Mouse (Mus musculus): ENCODE results near the gene Hdac10. TPM values are rescaled to one million over a fixed set of nuclear protein-coding genes. Genes with fewer than 3 reads are reported as not detected.

The Hdac10 gene
- polyA plus RNA-seq, 1 experiment from 2014 or later, result 27.6 TPM

DNA sequence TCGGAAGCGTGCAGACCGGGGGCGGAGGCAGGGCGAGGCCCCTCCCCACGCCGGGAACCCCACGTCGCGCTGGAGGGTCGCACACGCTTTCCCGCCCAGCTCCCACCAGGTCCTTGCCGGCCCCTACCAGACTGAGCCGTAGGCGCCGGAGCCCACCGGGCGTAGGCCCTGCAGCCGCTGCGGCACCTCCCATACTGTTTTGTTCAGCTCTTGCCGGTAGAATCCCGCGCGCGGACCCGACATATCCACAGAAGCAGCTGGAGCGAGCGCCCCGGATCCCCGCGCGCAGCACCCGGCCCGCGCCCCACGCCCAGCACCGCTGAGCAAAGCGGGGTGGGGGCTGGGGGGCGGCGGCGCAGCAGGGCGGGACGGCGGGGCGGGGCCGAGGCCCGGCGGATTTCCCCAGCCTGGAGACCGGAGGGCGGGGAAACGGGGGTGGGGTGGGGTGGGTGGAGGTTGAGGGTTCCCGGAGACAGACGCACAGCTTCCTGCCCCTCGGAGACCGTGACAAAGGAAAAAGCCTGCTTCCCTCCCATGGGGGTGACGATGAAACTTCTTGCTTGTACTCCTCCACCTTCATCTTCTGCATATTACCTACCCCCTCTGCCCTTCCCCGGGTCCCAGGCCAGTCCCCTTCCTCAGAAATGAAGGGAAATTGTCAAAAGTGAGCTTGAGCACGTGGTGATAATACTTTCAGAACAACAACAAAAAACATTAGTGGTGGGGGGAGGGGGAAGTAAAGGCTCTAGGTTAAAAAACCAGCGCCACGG is 21.0 kb upstream of the Hdac10 start, which contains the start of gene Mapk11:
TSS of gene Mapk11 (minus strand) at position 358 of the 770 bp plus-strand sequence.
- peaks cover 44% of the 10 kb centered on the region for H3K27me3 ChIP-seq (replicated peaks; ENCODE audit: control insufficient read depth, insufficient read depth, low read length)
- peak within 1 kb of the TSS; percentile 76 for H3K9ac ChIP-seq (ENCODE audit: low read depth, low read length)
- peaks cover 17% of the 10 kb centered on the region for H3K4me1 ChIP-seq (ENCODE audit: control insufficient read depth, insufficient read depth, low read length)
- no peaks in the 10 kb centered on the region for H3K36me3 ChIP-seq (ENCODE audit: control insufficient read depth, insufficient read depth, low read length)
- ATAC-seq, result peak; percentile 48
- WGBS, result under 1% methylated on average over 45 of the region's 61 CpGs
- H3K4me2 ChIP-seq (ENCODE audit: low read depth, low read length), result peak within 1 kb of the TSS; percentile 98
- peak within 1 kb of the TSS; percentile 23; the same call in 1 of the 2 replicates for H3K27ac ChIP-seq (ENCODE audit: low read length)
- H3K9me3 ChIP-seq (ENCODE audit: control insufficient read depth, low read length), result no peaks in the 10 kb centered on the region
- H3K4me3 ChIP-seq (ENCODE audit: low read length), result peak within 1 kb of the TSS; percentile 72

DNA sequence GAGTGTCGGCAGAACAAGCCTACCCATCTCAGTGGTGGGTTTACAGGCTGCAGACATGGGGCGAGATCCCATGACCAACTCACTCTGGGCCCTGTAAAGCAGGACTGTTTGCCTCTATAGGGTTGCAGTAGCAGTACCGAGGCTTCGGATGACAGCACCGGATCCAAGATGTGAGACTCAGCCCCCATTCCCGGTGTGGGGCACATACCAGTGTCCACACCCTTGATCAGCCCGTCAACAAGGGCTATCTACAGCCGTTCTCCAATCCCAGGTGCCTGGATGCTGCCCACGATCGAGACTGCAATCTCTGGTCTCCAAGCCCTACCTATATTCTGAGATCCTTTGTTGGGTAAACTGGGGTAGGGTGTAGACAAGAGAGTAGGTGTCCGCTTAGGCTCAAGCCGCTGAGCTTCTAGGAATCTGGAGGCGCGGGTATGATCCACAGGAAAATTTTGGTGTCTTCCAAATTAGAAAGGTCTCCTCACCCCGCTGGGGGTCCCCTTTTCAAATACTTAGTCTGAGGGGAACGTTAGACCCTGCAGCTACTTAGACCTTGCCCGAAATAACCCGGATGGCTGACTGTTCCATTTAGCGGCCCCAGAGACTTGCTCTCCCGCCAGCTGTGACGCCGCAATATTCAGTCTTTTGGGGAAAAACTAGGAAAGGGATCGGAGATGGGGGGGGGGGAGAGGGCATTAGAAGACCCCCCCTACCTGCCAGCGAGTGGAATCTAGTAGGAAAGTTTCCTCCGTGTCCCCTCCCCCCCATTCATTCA is 20.2 kb upstream of the Hdac10 start:
- WGBS, result 7% methylated on average over 25 of the region's 25 CpGs
- Histone ChIP-seq H3K4me3 (ENCODE audit: low read length) (peak overlapping the region; percentile 72), H3K36me3 (ENCODE audit: control insufficient read depth, insufficient read depth, low read length) (no peaks in the 10 kb centered on the region), H3K9me3 (ENCODE audit: control insufficient read depth, low read length) (no peaks in the 10 kb centered on the region), H3K4me2 (ENCODE audit: low read depth, low read length) (peak overlapping the region; percentile 98), H3K9ac (ENCODE audit: low read depth, low read length) (peak overlapping the region; percentile 76), H3K27me3 (replicated peaks; ENCODE audit: control insufficient read depth, insufficient read depth, low read length) (peaks cover 47% of the 10 kb centered on the region), H3K27ac (ENCODE audit: low read length) (no peak overlapping the region), H3K4me1 (ENCODE audit: control insufficient read depth, insufficient read depth, low read length) (peaks cover 17% of the 10 kb centered on the region)
- no peak for ATAC-seq

DNA sequence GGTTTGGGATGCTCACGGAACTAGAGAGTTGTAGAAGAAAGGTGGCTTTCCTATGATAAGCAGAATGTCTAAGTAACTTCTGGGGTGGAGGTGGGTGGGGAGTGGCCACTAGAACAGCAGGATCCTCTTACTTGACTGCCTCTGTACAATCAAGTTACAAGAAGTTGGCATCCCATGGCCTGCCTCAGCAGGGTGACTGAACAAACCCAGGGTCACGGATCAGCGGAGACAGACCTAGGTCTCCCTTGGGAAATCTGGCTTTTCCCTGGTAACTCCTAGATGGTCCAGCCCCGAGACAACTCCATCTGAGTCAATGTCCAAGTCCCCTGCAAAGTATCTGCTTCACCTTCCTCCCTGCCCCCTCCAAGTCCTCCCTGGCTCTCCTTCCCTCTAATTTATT is 19.4 kb upstream of the Hdac10 start:
- no peak overlapping the region for H3K4me2 ChIP-seq (ENCODE audit: low read depth, low read length)
- no peaks in the 10 kb centered on the region for H3K36me3 ChIP-seq (ENCODE audit: control insufficient read depth, insufficient read depth, low read length)
- H3K27ac ChIP-seq (ENCODE audit: low read length), result no peak overlapping the region
- ATAC-seq, result no peak
- no peak overlapping the region for H3K4me3 ChIP-seq (ENCODE audit: low read length)
- H3K9me3 ChIP-seq (ENCODE audit: control insufficient read depth, low read length), result no peaks in the 10 kb centered on the region
- peaks cover 47% of the 10 kb centered on the region for H3K27me3 ChIP-seq (replicated peaks; ENCODE audit: control insufficient read depth, insufficient read depth, low read length)
- no peak overlapping the region for H3K9ac ChIP-seq (ENCODE audit: low read depth, low read length)
- H3K4me1 ChIP-seq (ENCODE audit: control insufficient read depth, insufficient read depth, low read length), result peaks cover 17% of the 10 kb centered on the region
- WGBS, result 69% methylated on average over 4 of the region's 4 CpGs

DNA sequence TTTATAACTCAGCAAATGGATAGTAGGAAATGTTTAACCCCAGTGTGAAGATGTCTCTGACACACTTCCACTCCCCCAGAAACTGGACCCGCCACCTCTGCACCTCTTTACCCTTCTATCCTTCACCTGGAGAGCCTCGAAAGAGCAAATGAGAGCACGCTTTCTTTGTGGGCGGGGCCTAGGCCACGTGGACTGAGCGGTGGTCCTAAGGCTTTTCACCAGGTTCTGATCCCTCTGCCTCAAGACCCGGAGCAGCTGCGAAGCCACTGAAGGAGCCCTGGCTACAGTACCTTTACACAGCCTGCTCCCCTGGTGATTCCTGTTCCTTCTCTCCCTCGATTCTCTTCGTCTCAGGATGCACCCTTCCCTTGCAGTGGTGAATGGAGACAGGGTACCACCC is 19.0 kb upstream of the Hdac10 start:
- ATAC-seq, result no peak
- Histone ChIP-seq H3K9ac (ENCODE audit: low read depth, low read length) (no peak overlapping the region), H3K27ac (ENCODE audit: low read length) (no peak overlapping the region), H3K4me3 (ENCODE audit: low read length) (no peak overlapping the region), H3K4me1 (ENCODE audit: control insufficient read depth, insufficient read depth, low read length) (peaks cover 17% of the 10 kb centered on the region), H3K27me3 (replicated peaks; ENCODE audit: control insufficient read depth, insufficient read depth, low read length) (peaks cover 49% of the 10 kb centered on the region), H3K36me3 (ENCODE audit: control insufficient read depth, insufficient read depth, low read length) (no peaks in the 10 kb centered on the region), H3K4me2 (ENCODE audit: low read depth, low read length) (no peak overlapping the region), H3K9me3 (ENCODE audit: control insufficient read depth, low read length) (no peaks in the 10 kb centered on the region)
- WGBS, result 23% methylated on average over 10 of the region's 10 CpGs

DNA sequence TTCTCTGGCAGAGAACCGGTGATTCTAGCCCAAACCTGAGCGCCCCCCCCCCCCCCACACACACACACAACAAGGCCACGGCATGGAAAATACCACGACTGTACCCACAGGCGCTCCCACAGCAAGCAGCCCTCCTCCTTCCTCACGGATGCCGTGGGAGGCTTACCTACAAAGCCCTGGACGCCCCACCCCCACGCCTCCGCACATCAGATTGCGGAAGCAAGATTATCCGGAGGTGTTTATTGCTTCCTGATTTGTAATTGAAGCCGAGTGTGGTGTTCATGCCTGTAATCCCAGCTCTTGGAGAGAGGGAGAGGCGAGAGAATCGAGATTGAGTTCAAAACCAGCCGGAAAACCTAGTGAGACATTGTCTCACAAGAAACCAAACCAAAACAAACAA is 18.5 kb upstream of the Hdac10 start:
- Histone ChIP-seq H3K4me2 (ENCODE audit: low read depth, low read length) (peak overlapping the region; percentile 60), H3K4me1 (ENCODE audit: control insufficient read depth, insufficient read depth, low read length) (peaks cover 17% of the 10 kb centered on the region), H3K9ac (ENCODE audit: low read depth, low read length) (no peak overlapping the region), H3K27ac (ENCODE audit: low read length) (no peak overlapping the region), H3K27me3 (replicated peaks; ENCODE audit: control insufficient read depth, insufficient read depth, low read length) (peaks cover 50% of the 10 kb centered on the region), H3K9me3 (ENCODE audit: control insufficient read depth, low read length) (no peaks in the 10 kb centered on the region), H3K4me3 (ENCODE audit: low read length) (peak overlapping the region; percentile 40), H3K36me3 (ENCODE audit: control insufficient read depth, insufficient read depth, low read length) (no peaks in the 10 kb centered on the region)
- WGBS, result 7% methylated on average over 15 of the region's 16 CpGs
- no peak for ATAC-seq

DNA sequence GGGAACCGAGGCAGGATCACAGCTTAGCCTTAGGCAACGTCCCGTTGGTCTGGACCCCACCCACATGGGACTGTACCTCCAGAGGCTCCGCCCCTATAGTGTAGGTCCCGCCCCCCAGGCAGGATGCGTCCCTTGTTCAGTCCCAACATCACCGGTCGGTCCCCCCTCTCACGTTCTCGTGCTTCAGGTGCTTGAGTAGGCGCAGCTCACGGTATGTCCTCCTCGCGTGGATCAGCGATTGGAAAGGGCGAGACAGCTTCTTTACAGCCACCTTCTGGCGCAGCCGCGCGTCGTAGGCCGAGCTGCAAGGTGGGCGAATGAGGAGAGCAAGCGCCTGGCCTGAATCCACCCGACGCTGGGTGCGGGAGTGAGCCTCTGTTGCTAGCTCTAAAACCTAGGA is 18.0 kb upstream of the Hdac10 start:
- H3K36me3 ChIP-seq (ENCODE audit: control insufficient read depth, insufficient read depth, low read length), result no peaks in the 10 kb centered on the region
- H3K4me1 ChIP-seq (ENCODE audit: control insufficient read depth, insufficient read depth, low read length), result peaks cover 17% of the 10 kb centered on the region
- H3K27me3 ChIP-seq (replicated peaks; ENCODE audit: control insufficient read depth, insufficient read depth, low read length), result peaks cover 54% of the 10 kb centered on the region
- peak overlapping the region; percentile 36 for H3K9ac ChIP-seq (ENCODE audit: low read depth, low read length)
- H3K4me2 ChIP-seq (ENCODE audit: low read depth, low read length), result peak overlapping the region; percentile 60
- no peak overlapping the region for H3K27ac ChIP-seq (ENCODE audit: low read length)
- peak; percentile 36; the same call in 1 of the 2 replicates for ATAC-seq
- no peaks in the 10 kb centered on the region for H3K9me3 ChIP-seq (ENCODE audit: control insufficient read depth, low read length)
- WGBS, result 2% methylated on average over 27 of the region's 27 CpGs
- peak overlapping the region; percentile 40 for H3K4me3 ChIP-seq (ENCODE audit: low read length)

DNA sequence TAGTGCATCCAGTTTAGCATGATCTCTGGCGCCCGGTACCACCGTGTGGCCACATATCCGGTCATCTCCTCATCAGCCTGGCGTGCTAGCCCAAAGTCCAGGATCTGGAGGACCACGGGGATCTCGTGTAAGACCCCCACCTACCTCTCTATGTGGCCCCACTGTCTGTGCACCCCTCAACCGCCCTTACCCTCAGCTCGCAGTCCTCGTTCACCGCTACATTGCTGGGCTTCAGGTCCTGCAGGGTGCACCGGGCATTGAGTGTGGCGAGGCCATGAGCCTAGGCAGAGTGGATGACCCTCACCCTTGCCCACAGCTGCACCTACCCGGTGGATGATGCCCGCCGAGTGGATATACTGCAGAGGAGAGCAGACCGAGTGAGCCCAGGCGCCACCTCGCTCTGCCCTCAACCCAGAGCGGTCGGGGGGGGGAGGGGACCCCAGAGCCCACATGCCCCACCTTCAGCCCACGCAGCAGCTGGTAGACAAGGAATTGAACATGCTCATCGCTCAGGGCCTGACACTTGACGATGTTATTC is 17.4 kb upstream of the Hdac10 start:
- Histone ChIP-seq H3K27ac (ENCODE audit: low read length) (no peak overlapping the region), H3K4me1 (ENCODE audit: control insufficient read depth, insufficient read depth, low read length) (peaks cover 20% of the 10 kb centered on the region), H3K27me3 (replicated peaks; ENCODE audit: control insufficient read depth, insufficient read depth, low read length) (peaks cover 61% of the 10 kb centered on the region), H3K4me2 (ENCODE audit: low read depth, low read length) (no peak overlapping the region), H3K4me3 (ENCODE audit: low read length) (no peak overlapping the region), H3K9ac (ENCODE audit: low read depth, low read length) (no peak overlapping the region), H3K36me3 (ENCODE audit: control insufficient read depth, insufficient read depth, low read length) (no peaks in the 10 kb centered on the region), H3K9me3 (ENCODE audit: control insufficient read depth, low read length) (no peaks in the 10 kb centered on the region)
- WGBS, result 65% methylated on average over 24 of the region's 24 CpGs
- no peak for ATAC-seq

DNA sequence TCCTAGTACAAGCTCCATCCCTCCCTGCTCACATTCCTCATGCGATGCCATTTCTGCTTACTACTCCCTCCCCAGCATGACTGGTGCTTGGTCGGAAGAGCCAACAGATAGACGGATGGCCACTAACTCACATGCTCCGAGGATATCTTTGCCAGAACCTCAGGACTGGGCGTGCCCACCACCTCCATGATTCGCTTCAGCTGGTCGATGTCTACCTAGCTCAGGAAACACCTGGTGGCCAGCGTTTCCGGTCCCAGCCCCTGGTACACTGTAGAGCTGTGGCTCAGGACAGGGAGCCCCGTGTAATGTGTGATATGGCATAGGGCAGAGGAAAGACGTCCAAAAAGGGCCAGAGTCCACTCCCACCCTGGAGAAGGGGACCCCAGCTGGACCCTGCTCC is 16.5 kb upstream of the Hdac10 start:
- Histone ChIP-seq H3K9me3 (ENCODE audit: control insufficient read depth, low read length) (no peaks in the 10 kb centered on the region), H3K4me3 (ENCODE audit: low read length) (no peak overlapping the region), H3K4me2 (ENCODE audit: low read depth, low read length) (no peak overlapping the region), H3K9ac (ENCODE audit: low read depth, low read length) (no peak overlapping the region), H3K36me3 (ENCODE audit: control insufficient read depth, insufficient read depth, low read length) (no peaks in the 10 kb centered on the region), H3K27ac (ENCODE audit: low read length) (no peak overlapping the region), H3K27me3 (replicated peaks; ENCODE audit: control insufficient read depth, insufficient read depth, low read length) (peaks cover 70% of the 10 kb centered on the region), H3K4me1 (ENCODE audit: control insufficient read depth, insufficient read depth, low read length) (peaks cover 27% of the 10 kb centered on the region)
- WGBS, result 83% methylated on average over 11 of the region's 11 CpGs
- ATAC-seq, result no peak

DNA sequence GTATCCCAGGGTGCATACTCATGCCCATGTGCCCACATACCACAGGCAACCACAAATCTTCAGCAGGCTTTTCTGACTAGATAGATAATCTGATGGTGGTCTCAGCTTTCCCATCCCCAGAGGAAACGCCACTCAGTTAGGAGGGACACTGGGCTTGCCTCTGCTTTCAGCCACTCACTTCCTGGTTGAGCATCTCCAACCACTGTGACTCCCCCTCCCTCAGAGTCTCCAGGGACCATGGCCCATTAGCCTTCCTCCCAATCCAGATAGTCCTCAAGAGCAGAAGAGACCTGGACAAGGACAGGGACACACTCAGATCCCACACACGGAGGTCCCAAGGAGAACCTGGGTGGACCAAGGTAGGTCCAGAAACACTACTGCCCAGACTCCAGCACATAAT is 14.6 kb upstream of the Hdac10 start:
- Histone ChIP-seq H3K27ac (ENCODE audit: low read length) (no peak overlapping the region), H3K9ac (ENCODE audit: low read depth, low read length) (no peak overlapping the region), H3K27me3 (replicated peaks; ENCODE audit: control insufficient read depth, insufficient read depth, low read length) (peaks cover 65% of the 10 kb centered on the region), H3K36me3 (ENCODE audit: control insufficient read depth, insufficient read depth, low read length) (no peaks in the 10 kb centered on the region), H3K9me3 (ENCODE audit: control insufficient read depth, low read length) (no peaks in the 10 kb centered on the region), H3K4me3 (ENCODE audit: low read length) (no peak overlapping the region), H3K4me2 (ENCODE audit: low read depth, low read length) (no peak overlapping the region), H3K4me1 (ENCODE audit: control insufficient read depth, insufficient read depth, low read length) (peaks cover 26% of the 10 kb centered on the region)
- ATAC-seq, result no peak
- WGBS, result 71% methylated on average over 2 of the region's 2 CpGs

Measured in intestine, embryonic 16.5 days (tissue).